Mouse (Mus musculus): ENCODE measurements around the gene St6galnac3. TPM values are rescaled to one million over a fixed set of nuclear protein-coding genes. Genes with fewer than 3 reads are reported as not detected.

St6galnac3 gene
- polyA plus RNA-seq, 1 experiment from 2014 or later = 34.1 TPM

DNA sequence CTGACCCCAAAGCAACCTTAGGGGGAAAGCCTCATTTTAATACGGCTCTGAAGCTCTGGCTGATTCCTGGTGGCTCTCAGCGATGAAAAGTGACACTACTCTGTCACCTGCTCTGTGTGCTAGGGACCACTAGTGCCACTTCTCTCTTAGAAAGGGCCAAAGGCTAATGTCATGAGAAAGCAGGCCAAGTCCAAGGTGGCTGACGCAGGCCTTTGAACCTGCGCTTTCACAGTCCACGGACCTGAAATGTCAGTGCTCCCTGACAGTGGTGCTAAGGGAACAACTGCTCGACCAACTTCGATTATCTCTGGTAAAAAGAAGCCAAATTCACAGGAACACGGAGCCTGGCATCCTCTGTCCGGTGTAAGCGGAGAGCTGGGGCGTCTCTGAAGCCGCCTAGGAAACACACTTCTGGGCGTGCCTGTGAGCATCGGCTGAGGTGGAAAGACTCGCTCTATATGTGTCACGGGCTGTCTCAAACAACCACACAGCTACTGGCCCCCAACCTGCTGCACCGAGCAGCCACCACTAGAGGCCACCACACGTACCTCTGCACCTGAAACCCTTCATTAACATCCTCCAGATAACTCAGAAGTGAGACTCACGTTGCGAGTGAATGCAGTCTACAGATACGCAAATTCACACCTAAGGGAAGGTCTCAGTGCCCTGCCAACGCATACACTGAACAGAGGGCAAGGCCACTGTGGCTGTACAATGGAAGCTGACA lies 66.8 kb downstream of the St6galnac3 start:
- H3K27me3 ChIP-seq (ENCODE audit: insufficient read depth, low read length) = no peaks in the 10 kb centered on the region
- ATAC-seq (ENCODE audit: insufficient read depth) (peak; percentile 36; the same call in 1 of the 2 replicates), DNase-seq (peak; percentile 61)
- no peaks in the 10 kb centered on the region for H3K36me3 ChIP-seq (ENCODE audit: insufficient read depth)
- no peak overlapping the region for H3K27ac ChIP-seq (ENCODE audit: low read depth)
- H3K4me1 ChIP-seq (ENCODE audit: insufficient read depth) = no peaks in the 10 kb centered on the region
- WGBS = 63% methylated on average over 22 of the region's 22 CpGs
- H3K4me2 ChIP-seq = no peak overlapping the region
- no peak overlapping the region for H3K9ac ChIP-seq
- no peak overlapping the region for H3K4me3 ChIP-seq (ENCODE audit: low read depth, low read length)
- peak; percentile 87 for TF ChIP-seq CTCF (IDR thresholded peaks at IDR 0.05; ENCODE audit: low read depth)
- no peaks in the 10 kb centered on the region for H3K9me3 ChIP-seq (ENCODE audit: low read depth, low read length)

DNA sequence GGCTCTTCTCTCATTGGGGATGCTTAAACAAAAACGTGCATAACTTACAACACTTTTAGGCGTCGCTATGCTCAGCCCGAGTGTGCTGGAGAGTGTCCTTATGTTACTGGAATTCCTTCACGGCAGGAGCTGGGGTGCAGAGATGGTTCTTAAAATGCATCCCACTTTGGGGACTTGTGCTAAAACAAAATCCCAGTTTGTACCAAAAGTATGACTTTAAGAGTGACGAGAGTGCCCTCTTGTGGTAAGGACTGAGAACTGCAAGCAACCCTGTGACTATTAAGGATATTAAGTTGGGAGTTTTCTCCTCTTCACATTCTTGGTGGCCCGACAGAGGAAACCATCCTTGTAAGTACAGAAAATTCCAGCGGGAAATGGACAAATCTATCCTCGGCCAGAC lies 69.9 kb downstream of the St6galnac3 start:
- H3K9ac ChIP-seq = no peak overlapping the region
- H3K36me3 ChIP-seq (ENCODE audit: insufficient read depth) = no peaks in the 10 kb centered on the region
- ATAC-seq (ENCODE audit: insufficient read depth) = 0 out of 2 replicates have a peak, but pooled peaks have one; percentile 17
- 20% methylated on average over 9 of the region's 9 CpGs for WGBS
- no peaks in the 10 kb centered on the region for H3K27me3 ChIP-seq (ENCODE audit: insufficient read depth, low read length)
- H3K4me1 ChIP-seq (ENCODE audit: insufficient read depth) = no peaks in the 10 kb centered on the region
- H3K4me2 ChIP-seq = no peak overlapping the region
- H3K27ac ChIP-seq (ENCODE audit: low read depth) = no peak overlapping the region
- no peak overlapping the region for H3K4me3 ChIP-seq (ENCODE audit: low read depth, low read length)
- peak; percentile 90 for TF ChIP-seq CTCF (IDR thresholded peaks at IDR 0.05; ENCODE audit: low read depth)
- H3K9me3 ChIP-seq (ENCODE audit: low read depth, low read length) = no peaks in the 10 kb centered on the region
- peak; percentile 95 for DNase-seq

- TF ChIP-seq CTCF (IDR thresholded peaks at IDR 0.05; ENCODE audit: low read depth) = no peak
- Histone ChIP-seq H3K4me3 (ENCODE audit: low read depth, low read length) (no peak overlapping the region), H3K9ac (no peak overlapping the region), H3K9me3 (ENCODE audit: low read depth, low read length) (no peaks in the 10 kb centered on the region), H3K4me1 (ENCODE audit: insufficient read depth) (no peaks in the 10 kb centered on the region), H3K27ac (ENCODE audit: low read depth) (no peak overlapping the region), H3K27me3 (ENCODE audit: insufficient read depth, low read length) (no peaks in the 10 kb centered on the region), H3K36me3 (ENCODE audit: insufficient read depth) (no peaks in the 10 kb centered on the region), H3K4me2 (no peak overlapping the region)
- WGBS = 90% methylated on average over 3 of the region's 3 CpGs
- ATAC-seq (ENCODE audit: insufficient read depth) = no peak
- DNase-seq = no peak
Measured at GRCm38 (mm10) chr3:153652850-153653249, 72.1 kb downstream of the St6galnac3 start.

DNA sequence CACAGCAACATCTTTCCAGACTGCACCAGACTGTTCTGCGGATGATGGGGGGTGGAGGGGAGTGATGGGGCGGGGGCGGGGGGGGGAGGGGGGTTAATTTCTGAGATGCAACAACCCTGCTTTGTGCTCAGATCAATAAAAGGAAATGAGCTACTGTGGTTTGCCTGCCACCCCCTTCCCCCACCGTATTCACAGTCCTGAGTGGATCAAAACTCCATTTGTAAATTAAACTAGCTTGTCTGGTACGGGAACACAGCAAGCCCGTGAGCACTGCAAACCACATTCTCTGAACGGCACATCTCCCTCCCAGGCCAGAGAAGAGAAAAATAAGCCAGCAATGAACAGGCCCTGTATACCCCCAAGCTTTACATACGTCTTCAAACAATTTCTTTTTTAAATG lies 76.3 kb downstream of the St6galnac3 start:
- ATAC-seq (ENCODE audit: insufficient read depth) = no peak
- Histone ChIP-seq H3K27ac (ENCODE audit: low read depth) (no peak overlapping the region), H3K4me3 (ENCODE audit: low read depth, low read length) (no peak overlapping the region), H3K4me2 (no peak overlapping the region), H3K4me1 (ENCODE audit: insufficient read depth) (no peaks in the 10 kb centered on the region), H3K27me3 (ENCODE audit: insufficient read depth, low read length) (no peaks in the 10 kb centered on the region), H3K36me3 (ENCODE audit: insufficient read depth) (no peaks in the 10 kb centered on the region), H3K9me3 (ENCODE audit: low read depth, low read length) (no peaks in the 10 kb centered on the region), H3K9ac (no peak overlapping the region)
- DNase-seq = no peak
- no peak for TF ChIP-seq CTCF (IDR thresholded peaks at IDR 0.05; ENCODE audit: low read depth)
- WGBS = 69% methylated on average over 8 of the region's 8 CpGs

- H3K27me3 ChIP-seq (ENCODE audit: insufficient read depth, low read length) = no peaks in the 10 kb centered on the region
- WGBS = 70% methylated on average over 7 of the region's 7 CpGs
- no peak overlapping the region for H3K4me2 ChIP-seq
- no peak overlapping the region for H3K9ac ChIP-seq
- H3K9me3 ChIP-seq (ENCODE audit: low read depth, low read length) = no peaks in the 10 kb centered on the region
- TF ChIP-seq CTCF (IDR thresholded peaks at IDR 0.05; ENCODE audit: low read depth) = no peak
- H3K27ac ChIP-seq (ENCODE audit: low read depth) = no peak overlapping the region
- H3K36me3 ChIP-seq (ENCODE audit: insufficient read depth) = no peaks in the 10 kb centered on the region
- no peaks in the 10 kb centered on the region for H3K4me1 ChIP-seq (ENCODE audit: insufficient read depth)
- DNase-seq = peak; percentile 29
- ATAC-seq (ENCODE audit: insufficient read depth) = peak; percentile 84
- no peak overlapping the region for H3K4me3 ChIP-seq (ENCODE audit: low read depth, low read length)
Measured at GRCm38 (mm10) chr3:153645803-153646202, 79.2 kb downstream of the St6galnac3 start.

DNA sequence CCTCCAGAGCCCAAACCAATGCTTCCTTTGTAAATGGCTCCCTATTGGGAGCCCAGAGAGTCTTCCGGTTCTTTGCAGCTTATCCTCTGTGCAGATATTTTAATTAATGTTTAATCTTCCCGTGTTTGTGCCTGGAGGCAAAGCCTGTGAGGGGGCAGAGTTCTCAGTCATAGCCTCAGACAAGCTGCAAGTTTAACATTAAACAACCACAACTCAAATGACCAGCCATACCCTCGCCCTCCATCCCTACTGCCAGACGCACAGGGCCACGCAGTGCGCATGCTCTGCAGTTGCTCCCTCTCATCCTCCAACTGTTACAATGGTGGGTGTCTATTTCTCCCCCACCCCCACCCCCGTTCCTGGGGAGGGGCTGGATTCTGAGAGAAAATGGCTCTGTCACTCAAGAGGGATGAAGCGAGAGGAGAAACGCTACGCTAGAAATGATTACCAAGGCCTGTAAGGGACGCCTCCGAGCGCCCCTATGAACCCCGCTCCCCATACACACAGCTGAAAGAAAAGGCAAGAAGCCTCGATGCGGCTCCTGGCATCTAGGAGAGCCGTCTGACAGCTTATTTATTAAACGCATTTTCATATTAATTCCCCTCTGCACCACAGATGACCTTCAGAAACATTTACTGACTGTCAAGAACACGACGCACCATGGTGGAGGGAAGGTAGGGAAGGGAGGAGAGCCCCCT lies 81.0 kb downstream of the St6galnac3 start:
- no peak overlapping the region for H3K4me2 ChIP-seq
- H3K27ac ChIP-seq (ENCODE audit: low read depth) = no peak overlapping the region
- H3K27me3 ChIP-seq (ENCODE audit: insufficient read depth, low read length) = no peaks in the 10 kb centered on the region
- no peak overlapping the region for H3K9ac ChIP-seq
- H3K4me3 ChIP-seq (ENCODE audit: low read depth, low read length) = no peak overlapping the region
- H3K4me1 ChIP-seq (ENCODE audit: insufficient read depth) = no peaks in the 10 kb centered on the region
- no peaks in the 10 kb centered on the region for H3K9me3 ChIP-seq (ENCODE audit: low read depth, low read length)
- TF ChIP-seq CTCF (IDR thresholded peaks at IDR 0.05; ENCODE audit: low read depth) = no peak
- no peak for ATAC-seq (ENCODE audit: insufficient read depth)
- DNase-seq = no peak
- 57% methylated on average over 20 of the region's 20 CpGs for WGBS
- H3K36me3 ChIP-seq (ENCODE audit: insufficient read depth) = no peaks in the 10 kb centered on the region

DNA sequence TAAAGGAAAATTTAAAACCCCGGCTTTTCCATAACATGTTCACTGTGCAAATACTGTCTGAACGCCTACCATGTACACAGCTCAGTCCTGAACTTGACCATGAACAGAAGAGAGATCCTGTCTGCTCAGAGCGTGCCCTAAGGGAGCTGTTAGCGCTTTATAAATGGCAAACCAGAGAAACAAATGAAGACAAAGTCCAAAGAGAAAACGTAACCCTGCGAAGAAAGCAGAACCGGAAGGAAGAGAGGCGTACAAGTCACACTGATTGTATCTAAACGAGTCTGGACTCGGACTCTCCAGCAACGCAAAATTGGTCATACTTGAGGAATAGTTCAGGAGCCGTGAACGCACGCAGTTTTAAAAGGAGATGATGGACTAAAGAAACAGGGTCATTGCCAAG lies 82.1 kb downstream of the St6galnac3 start:
- Histone ChIP-seq H3K4me2 (no peak overlapping the region), H3K4me1 (ENCODE audit: insufficient read depth) (no peaks in the 10 kb centered on the region), H3K36me3 (ENCODE audit: insufficient read depth) (no peaks in the 10 kb centered on the region), H3K27ac (ENCODE audit: low read depth) (no peak overlapping the region), H3K9ac (no peak overlapping the region), H3K4me3 (ENCODE audit: low read depth, low read length) (no peak overlapping the region), H3K27me3 (ENCODE audit: insufficient read depth, low read length) (no peaks in the 10 kb centered on the region), H3K9me3 (ENCODE audit: low read depth, low read length) (no peaks in the 10 kb centered on the region)
- no peak for DNase-seq
- 90% methylated on average over 14 of the region's 14 CpGs for WGBS
- no peak for ATAC-seq (ENCODE audit: insufficient read depth)
- no peak for TF ChIP-seq CTCF (IDR thresholded peaks at IDR 0.05; ENCODE audit: low read depth)
